Mouse (Mus musculus) lung, postnatal 0 days (tissue): ENCODE results near the gene Kif1c.

Experiments
- CTCF ChIP-seq: IDR thresholded peaks from 2 replicates; pipeline ENCODE4 v1.5.1; 2016; ENCODE audit warnings: antibody characterized with exemption, mild to moderate bottlenecking
- EP300 ChIP-seq: IDR thresholded peaks from 2 replicates; pipeline ENCODE4 v1.6.1; 2016; ENCODE audit warnings: antibody characterized with exemption, mild to moderate bottlenecking, control low read depth

GRCm38 (mm10) chr11:70663101-70663500 is 37.2 kb upstream of the Kif1c start:
- TF ChIP-seq CTCF (no peak), EP300 (no peak)
